Comparison of ENCODE assay signal across 21 mouse cellular contexts in the genomic region with DNA sequence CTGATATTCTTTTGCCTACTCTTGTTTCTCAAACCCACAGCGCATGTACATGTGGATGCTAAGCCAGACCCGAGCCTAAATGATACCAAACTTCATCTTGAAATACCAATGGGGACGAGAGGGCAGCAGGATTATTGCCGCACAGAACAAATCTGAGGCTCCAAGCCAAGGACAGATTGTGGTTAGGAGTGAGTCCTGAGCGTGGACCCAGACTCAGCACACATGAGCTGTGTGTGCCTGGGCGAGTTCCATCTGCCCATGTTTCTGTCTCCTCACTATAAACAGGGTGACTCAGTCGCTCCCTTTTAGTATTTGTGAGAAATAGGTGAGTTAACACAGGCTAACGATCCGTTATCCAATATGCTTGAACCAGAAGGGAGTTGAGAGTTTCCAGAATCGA.
DNase-seq lines count a peak whose midpoint lies in the region; ATAC-seq and TF ChIP-seq lines count a peak whose summit lies in the region.
"Had no signal": no experiment of that assay in that cellular context is flagged by ENCODE, and none has a peak within 500 bp of the region (broad histone marks: within the 10 kb centered on the region; RNA-seq: fewer than 3 reads in every experiment).

No protein-coding gene starts in this region.

- no peaks in the 10 kb centered on the region for H3K36me3 ChIP-seq in liver, postnatal 0 days (replicated peaks; ENCODE audit: insufficient read depth, low read length)
- H3K36me3 ChIP-seq: forebrain, embryonic 12.5 days; G1E; hindbrain, embryonic 12.5 days; limb, embryonic 12.5 days; liver, embryonic 12.5 days; neural tube, embryonic 15.5 days had no signal

- ATAC-seq in common myeloid progenitor, adult 5-6 weeks (replicated peaks; ENCODE audit: low read depth, poor library complexity, severe bottlenecking) = peak; percentile 5; the same call in 1 of the 2 replicates
- no peak for ATAC-seq in liver, postnatal 0 days
- ATAC-seq: activated CD4-positive, CD25-positive, alpha-beta regulatory T cell, adult 4 months; liver, embryonic 12.5 days had no signal

- no peaks in the 10 kb centered on the region for H3K4me1 ChIP-seq in liver, postnatal 0 days (ENCODE audit: insufficient read depth)
- H3K4me1 ChIP-seq: liver, embryonic 12.5 days; neural tube, embryonic 15.5 days had no signal

- no peak overlapping the region for H3K4me2 ChIP-seq in liver, postnatal 0 days (ENCODE audit: low read depth, low read length)
- H3K4me2 ChIP-seq: forebrain, embryonic 12.5 days; hindbrain, embryonic 12.5 days; limb, embryonic 12.5 days; liver, embryonic 12.5 days; lung, embryonic 14.5 days; neural tube, embryonic 15.5 days had no signal

- no peak for TF ChIP-seq CTCF in liver, postnatal 0 days (IDR thresholded peaks at IDR 0.05; ENCODE audit: low read depth)

- H3K27ac ChIP-seq in liver, postnatal 0 days (ENCODE audit: low read depth) = no peak overlapping the region
- H3K27ac ChIP-seq: forebrain, embryonic 12.5 days; hindbrain, embryonic 12.5 days; limb, embryonic 12.5 days; liver, embryonic 12.5 days; neural tube, embryonic 15.5 days had no signal

- peak; percentile 32 to 48 for DNase-seq in cerebellum, adult 18-20 months
- no peak for DNase-seq in cerebellum, adult 8-10 months
- DNase-seq in layer of hippocampus, adult 9-11 months = peak; percentile 21
- no peak for DNase-seq in layer of hippocampus, postnatal 25 days (ENCODE audit: extremely low spot score in 1 of 2, low spot score in 1 of 2)
- peak; percentile 31 for DNase-seq in telencephalon, adult 2 months (ENCODE audit: low read depth, low spot score)
- no peak for DNase-seq in liver, postnatal 0 days
- DNase-seq: adrenal gland, postnatal 10 days; gastrocnemius, postnatal 36 days; heart, postnatal 10 days; kidney, adult 18-20 months; kidney, postnatal 14 days; lung, embryonic 14.5 days; midbrain, embryonic 14.5 days had no signal

- H3K4me3 ChIP-seq in liver, postnatal 0 days (ENCODE audit: low read depth, low read length) = no peak overlapping the region
- H3K4me3 ChIP-seq: forebrain, embryonic 12.5 days; hindbrain, embryonic 12.5 days; limb, embryonic 12.5 days; liver, embryonic 12.5 days; neural tube, embryonic 15.5 days had no signal

- H3K9ac ChIP-seq in liver, postnatal 0 days (replicated peaks) = no peak overlapping the region
- H3K9ac ChIP-seq: forebrain, embryonic 12.5 days; hindbrain, embryonic 12.5 days; limb, embryonic 12.5 days; liver, embryonic 12.5 days; lung, embryonic 14.5 days; neural tube, embryonic 15.5 days had no signal

- no peaks in the 10 kb centered on the region for H3K27me3 ChIP-seq in liver, postnatal 0 days (ENCODE audit: insufficient read depth, low read length)
- H3K27me3 ChIP-seq: forebrain, embryonic 12.5 days; hindbrain, embryonic 12.5 days; limb, embryonic 12.5 days; neural tube, embryonic 15.5 days had no signal

- 74% methylated on average over 10 of the region's 10 CpGs for WGBS in liver, postnatal 0 days (ENCODE audit: insufficient replicate concordance)

- TF ChIP-seq EP300 in liver, postnatal 0 days (IDR thresholded peaks at IDR 0.05; ENCODE audit: low read depth) = no peak

- H3K9me3 ChIP-seq in liver, postnatal 0 days (ENCODE audit: low read length) = no peaks in the 10 kb centered on the region
- H3K9me3 ChIP-seq: forebrain, embryonic 12.5 days; G1E; hindbrain, embryonic 12.5 days; neural tube, embryonic 15.5 days had no signal

Comparison
In these comparisons a context has a peak if more than half of its experiments do, and no peak if none do; other contexts are left out.
1. DNase-seq: peak in cerebellum, adult 18-20 months (2 of 2), layer of hippocampus, adult 9-11 months (single experiment) and telencephalon, adult 2 months (single experiment); none in cerebellum, adult 8-10 months (single experiment), layer of hippocampus, postnatal 25 days (0 of 2) and liver, postnatal 0 days (single experiment).